Mouse (Mus musculus) cerebellum, adult 2 months (tissue): ENCODE measurements around the gene Gm9970.

Experiments
- CTCF ChIP-seq: fragments of 200-500 bp; IDR thresholded peaks from 2 replicates; pipeline ENCODE4 v1.5.1; 2011; ENCODE audit warnings: low read depth, mild to moderate bottlenecking, control low read depth, low read length, moderate library complexity, borderline replicate concordance; ENCODE audit not compliant: insufficient read depth
- POLR2A ChIP-seq: fragments of 200-500 bp; IDR thresholded peaks from 2 replicates; pipeline ENCODE4 v1.6.1; 2011; ENCODE audit warnings: low read length, control low read depth, borderline replicate concordance; ENCODE audit not compliant: insufficient read depth

DNA sequence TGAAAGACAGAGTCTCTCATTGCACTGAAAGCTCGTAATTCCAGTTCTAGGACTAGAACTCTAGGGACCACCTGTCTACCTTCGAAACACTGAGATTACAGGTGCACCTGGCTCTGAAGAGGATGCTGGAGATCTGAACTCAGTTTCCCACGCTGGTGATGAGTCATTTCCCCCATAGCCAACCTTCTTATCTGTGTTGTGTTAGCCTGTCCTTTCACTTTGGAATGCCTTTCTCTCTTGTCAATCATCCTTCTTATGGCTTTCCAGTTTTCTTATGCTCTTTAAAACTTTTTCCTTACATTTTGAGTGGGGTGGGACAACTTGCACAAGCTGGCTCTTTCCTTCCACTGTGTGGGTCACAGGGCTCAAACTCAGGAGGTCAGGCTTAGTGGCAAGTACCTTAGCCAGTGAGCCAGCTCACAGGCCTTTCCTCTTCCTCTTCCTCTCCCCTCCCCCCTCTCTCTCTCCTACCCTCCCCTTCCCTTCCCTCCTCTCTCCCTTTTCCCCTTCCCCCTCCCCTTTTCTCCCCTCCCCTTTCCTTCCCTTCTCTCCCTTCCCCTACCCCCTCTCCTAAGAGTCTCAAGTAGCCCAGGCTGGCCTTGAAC lies 48.7 kb upstream of the Gm9970 start:
- TF ChIP-seq CTCF (no peak), POLR2A (no peak)
